Mouse (Mus musculus) c-Kit-negative CD71-positive TER-119-positive erythroid progenitor cells, embryonic 14.5 days (primary cell): Measurements from ENCODE around the gene Adgrg1.

ENCODE experiments used
- DNase-seq: peaks from one replicate; pipeline ENCODE4 v3.0.0-alpha.2; 2013; ENCODE audit warnings: low read depth, low spot score

Gene Adgrg1

GRCm38 (mm10) chr8:94974467-94975165 is at the start of gene Adgrg1:
TSS of gene Adgrg1 (plus strand) at chr8:94974751.
- DNase-seq, result no peak

DNA sequence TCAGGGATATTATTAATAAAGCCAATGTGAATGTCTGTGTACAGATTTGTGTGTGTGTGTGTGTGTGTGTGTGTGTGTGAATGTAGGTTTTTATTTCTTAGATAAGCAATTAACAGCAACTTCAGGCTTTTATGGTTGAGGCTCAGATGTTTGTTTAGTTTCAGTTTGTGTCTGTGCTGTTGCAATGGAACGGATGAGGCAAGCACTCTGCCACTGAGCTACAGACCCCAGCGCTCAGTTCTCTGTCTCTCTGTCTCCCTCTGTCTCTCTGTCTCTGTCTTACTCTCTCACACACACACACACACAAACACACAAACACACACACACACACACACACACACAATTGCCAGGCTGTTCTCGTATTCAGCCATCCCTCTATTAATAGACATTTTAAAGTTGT is 46.3 kb upstream of the Adgrg1 start:
- no peak for DNase-seq

DNA sequence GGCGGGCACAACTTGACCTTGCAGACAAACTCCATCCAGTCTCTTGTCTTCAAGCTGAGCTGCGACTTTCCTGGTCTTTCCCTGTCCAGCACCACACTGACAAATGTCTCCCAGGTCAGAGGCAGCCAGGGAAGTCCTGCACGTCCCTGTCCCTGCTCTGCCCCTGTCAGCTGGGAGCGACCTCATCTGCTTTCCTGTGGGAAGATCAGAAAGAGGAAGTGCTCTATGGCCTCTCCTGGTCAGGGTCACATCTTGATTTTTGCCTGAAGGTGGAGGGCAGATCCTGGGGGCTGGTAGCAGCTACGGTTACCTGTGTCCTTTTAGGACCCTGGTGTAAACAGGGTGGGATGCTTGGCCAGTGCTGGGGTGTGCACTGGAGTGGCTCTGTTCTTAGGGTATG is 40.6 kb upstream of the Adgrg1 start:
- DNase-seq, result no peak

GRCm38 (mm10) chr8:94935172-94935571 is 39.4 kb upstream of the Adgrg1 start:
- DNase-seq, result no peak

DNA sequence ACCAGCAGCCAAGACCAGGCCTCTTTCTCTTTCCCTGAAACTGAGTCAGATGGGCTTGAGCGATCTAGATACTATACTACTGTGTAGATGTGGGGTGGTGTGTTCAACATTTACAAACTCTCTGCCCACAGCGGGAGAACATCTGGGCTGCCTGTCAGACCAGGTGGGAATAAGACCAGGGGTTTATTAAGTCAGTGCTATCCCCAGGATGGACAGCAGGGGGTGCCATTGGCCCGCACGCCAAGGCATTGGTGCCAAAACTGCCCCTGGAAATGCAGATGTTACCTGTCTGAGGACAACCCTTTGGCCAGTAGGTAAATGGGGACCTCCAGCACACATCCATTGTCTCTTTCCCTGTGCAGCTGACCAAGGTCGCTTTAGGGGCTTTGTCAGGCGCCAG is 32.0 kb upstream of the Adgrg1 start:
- peak; percentile 51 for DNase-seq

DNA sequence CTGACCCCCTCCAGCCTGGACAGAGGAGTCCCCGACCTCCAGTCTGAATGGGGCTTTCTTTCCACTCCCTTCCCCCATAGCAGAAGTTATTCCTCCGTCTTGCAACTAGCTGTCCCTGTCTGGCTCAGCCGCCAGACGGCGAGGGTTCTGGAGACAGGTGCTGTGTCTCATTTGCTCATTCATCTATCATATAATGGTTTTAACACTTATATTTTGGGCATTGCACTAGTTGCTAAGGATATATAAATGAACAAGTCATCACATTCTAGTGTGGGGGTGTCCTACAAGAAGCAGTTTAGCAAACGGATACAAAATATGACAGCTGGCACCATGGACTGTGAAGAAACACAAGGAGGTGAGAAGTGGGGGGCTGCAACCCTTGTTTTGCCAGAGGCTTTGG is 29.4 kb upstream of the Adgrg1 start:
- no peak for DNase-seq

DNA sequence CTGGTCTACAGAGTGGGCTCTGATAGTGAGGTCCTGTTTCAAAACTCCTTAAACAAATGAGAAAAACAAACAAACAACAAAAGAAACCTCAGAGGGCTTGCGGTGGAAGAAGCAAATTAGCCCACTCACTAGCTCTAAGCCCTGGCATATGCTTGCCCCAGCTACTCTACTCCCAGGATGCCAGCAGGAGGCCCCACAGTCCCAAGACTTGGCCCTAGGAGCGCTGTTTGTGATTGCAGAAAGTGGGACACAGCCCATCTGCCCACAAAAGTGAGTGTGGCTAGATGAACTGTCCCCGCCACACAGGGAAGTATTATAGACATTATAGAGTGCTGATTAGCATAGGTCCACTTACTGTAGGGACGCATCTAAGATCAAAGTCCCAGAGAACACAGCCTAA is 26.1 kb upstream of the Adgrg1 start:
- DNase-seq, result no peak

- DNase-seq, result no peak
Measured at GRCm38 (mm10) chr8:94949010-94949409, 25.5 kb upstream of the Adgrg1 start.

- DNase-seq, result peak; percentile 69
Measured at GRCm38 (mm10) chr8:94950046-94950445, 24.5 kb upstream of the Adgrg1 start.

GRCm38 (mm10) chr8:94950458-94950857 is 24.1 kb upstream of the Adgrg1 start:
- DNase-seq, result no peak

GRCm38 (mm10) chr8:94952086-94952485 is 22.5 kb upstream of the Adgrg1 start:
- no peak for DNase-seq

DNA sequence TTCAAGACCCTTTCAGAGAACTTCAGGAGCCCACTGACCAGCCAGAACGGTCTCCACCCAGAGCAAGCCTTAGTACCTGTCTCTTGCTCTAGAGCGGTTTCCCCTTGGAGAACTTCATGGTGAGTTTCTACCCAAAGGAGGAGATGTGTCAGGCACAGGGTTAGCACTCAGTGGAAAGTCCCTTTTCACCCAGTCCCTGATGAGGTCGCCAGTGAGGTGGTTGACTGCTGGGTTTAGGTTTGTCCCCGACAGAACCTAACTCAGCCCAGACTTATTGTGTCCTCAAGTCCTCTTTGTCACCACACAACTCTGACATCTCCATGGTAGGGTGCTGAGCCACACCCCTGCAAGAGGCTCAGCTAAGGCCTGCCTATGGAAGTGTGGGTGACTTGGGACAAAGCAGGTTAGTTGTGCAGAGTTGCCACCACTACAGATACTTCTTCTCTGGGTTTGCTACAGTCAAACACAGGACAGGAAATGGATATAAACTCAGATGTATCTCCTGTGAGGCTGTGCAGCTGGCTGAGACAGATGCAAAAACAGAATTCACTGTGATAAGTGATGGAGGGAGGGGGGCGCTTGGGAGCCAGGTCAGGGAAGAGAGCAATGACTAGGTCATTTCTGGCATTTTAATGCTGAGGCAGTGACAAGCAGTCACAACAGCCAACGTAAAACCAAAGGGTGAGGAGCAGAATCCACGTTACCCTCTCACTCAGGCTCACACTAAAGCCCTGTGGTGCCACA is 20.8 kb upstream of the Adgrg1 start:
- no peak for DNase-seq

- DNase-seq, result no peak
Measured at GRCm38 (mm10) chr8:94954368-94954737, 20.2 kb upstream of the Adgrg1 start.

- DNase-seq, result no peak
Measured at GRCm38 (mm10) chr8:94954921-94955758, 19.4 kb upstream of the Adgrg1 start.

DNA sequence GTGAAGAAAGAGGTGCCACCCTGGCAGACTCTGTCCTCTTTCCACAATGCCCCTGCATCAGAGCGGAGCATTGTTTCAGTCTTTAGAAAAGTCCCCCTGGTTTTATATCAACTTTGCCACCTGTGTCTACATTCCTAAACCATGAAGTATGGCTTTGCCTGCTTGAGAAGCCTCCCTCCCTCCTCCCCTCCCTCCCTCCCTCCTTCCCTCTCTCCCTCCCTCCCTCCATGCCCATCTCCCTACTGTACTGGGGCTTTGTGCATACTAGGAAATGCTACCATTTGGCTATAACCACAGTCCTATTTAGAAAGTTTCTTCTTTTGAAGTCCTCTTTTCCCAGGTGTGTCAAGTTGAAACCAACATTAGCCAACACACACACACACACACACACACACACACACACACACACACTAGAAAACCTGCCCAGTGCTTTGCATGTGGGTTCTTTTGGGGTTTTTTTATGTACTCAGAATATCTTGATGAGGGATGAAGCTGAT is 18.4 kb upstream of the Adgrg1 start:
- no peak for DNase-seq

GRCm38 (mm10) chr8:94962201-94962600 is 12.3 kb upstream of the Adgrg1 start:
- no peak for DNase-seq

GRCm38 (mm10) chr8:94964828-94965227 is 9.7 kb upstream of the Adgrg1 start:
- DNase-seq, result no peak

- DNase-seq, result peak; percentile 71
Measured at GRCm38 (mm10) chr8:94966578-94966977, 8.0 kb upstream of the Adgrg1 start.

- DNase-seq, result no peak
Measured at GRCm38 (mm10) chr8:94967071-94967470, 7.5 kb upstream of the Adgrg1 start.

GRCm38 (mm10) chr8:94967554-94967953 is 7.0 kb upstream of the Adgrg1 start:
- no peak for DNase-seq

DNA sequence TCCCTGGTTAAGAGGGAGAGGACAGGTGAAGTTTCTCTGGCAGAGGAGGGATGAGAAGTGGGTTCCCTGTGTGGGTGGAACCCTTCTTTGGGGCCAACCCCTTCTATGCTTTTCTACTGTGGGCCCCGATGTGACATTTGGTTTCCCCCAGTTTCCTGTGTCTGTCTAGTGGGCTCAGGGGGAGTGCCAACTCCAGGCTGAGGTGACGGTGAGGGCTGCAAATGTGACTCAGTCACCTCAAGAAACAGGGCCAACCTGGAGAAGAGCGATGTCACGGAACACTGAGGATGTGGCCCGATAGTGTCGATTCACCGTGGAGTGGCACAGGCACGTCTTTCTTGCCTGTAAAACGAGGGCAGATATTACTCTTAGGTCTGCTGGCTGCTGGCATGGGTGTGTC is 1.3 kb upstream of the Adgrg1 start:
- DNase-seq, result no peak

- no peak for DNase-seq
Measured at GRCm38 (mm10) chr8:94973786-94974185, 765 bp upstream of the Adgrg1 start.
